Mouse (Mus musculus) cortical plate, adult 2 months (tissue): ENCODE results near the gene Luc7l.
A peak's percentile ranks its signal among the peaks of the same experiment; 100 is the strongest.

ENCODE experiments used
- CTCF ChIP-seq: fragments of 200-500 bp; IDR thresholded peaks from 2 replicates; pipeline ENCODE4 v1.5.1; 2011; ENCODE audit warnings: mild to moderate bottlenecking, control low read depth, low read length; ENCODE audit not compliant: insufficient read depth; ENCODE audit errors: extremely low read depth
- POLR2A ChIP-seq: fragments of 200-500 bp; IDR thresholded peaks from 2 replicates; pipeline ENCODE4 v1.6.1; 2011; ENCODE audit warnings: mild to moderate bottlenecking, low read length, control low read depth; ENCODE audit not compliant: insufficient read depth; ENCODE audit errors: extremely low read depth

DNA sequence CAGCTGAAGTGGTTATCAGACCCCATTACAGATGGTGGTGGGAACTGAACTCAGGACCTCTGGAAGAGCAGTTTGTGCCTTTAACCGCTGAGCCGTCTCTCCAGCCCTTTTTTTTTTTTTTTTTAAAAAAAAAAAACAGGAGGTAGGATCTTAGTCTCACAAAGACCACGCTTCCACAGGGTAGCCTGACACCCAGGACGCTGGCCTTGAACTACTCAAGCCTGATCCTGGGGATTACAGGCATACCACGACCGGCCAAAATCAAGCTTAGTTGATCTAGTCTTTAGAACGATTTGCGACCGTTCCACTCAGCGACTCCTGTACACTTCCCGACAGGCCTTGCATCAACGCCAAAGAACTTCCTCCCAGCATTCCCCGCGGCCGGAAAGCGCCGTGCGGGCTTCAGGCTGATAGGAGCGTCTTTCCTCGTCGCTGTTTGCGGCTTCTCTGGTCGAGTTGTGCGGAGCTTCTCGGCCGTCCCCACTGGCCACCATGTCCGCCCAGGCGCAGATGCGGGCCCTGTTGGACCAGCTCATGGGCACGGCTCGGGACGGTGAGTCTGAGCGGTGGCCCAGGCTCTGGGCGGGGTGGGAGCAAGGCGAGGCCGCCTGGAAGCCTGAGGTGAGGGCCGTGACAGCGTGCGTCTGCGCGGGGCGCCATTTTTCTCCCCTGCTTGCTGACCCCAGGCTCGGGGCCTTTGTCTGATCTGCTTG, at the start of gene Luc7l:
- TF ChIP-seq CTCF, result no peak
- TF ChIP-seq POLR2A, result peak; percentile 97
